Mouse (Mus musculus) liver (tissue): Measurements from ENCODE around the gene Pcsk6.
A peak's percentile ranks its signal among the peaks of the same experiment; 100 is the strongest.

Source experiments
- DNase-seq: peaks from one replicate; pipeline ENCODE4 v3.0.0-alpha.2; 2020; ENCODE audit warnings: mixed read lengths

Gene Pcsk6

GRCm38 (mm10) chr7:65945342-65945993 lies 83.9 kb downstream of the Pcsk6 start:
- no peak for DNase-seq

- DNase-seq, result no peak
Observed at GRCm38 (mm10) chr7:65946397-65946796, 84.9 kb downstream of the Pcsk6 start.

GRCm38 (mm10) chr7:65948891-65949290 lies 87.4 kb downstream of the Pcsk6 start:
- DNase-seq, result no peak

- no peak for DNase-seq
Observed at GRCm38 (mm10) chr7:65954583-65954982, 93.0 kb downstream of the Pcsk6 start.

GRCm38 (mm10) chr7:65955304-65956220 lies 94.0 kb downstream of the Pcsk6 start:
- no peak for DNase-seq

- DNase-seq, result no peak
Observed at GRCm38 (mm10) chr7:65957245-65957644, 95.7 kb downstream of the Pcsk6 start.

- DNase-seq, result peak; percentile 14
Observed at GRCm38 (mm10) chr7:65958105-65958504, 96.6 kb downstream of the Pcsk6 start.

- no peak for DNase-seq
Observed at GRCm38 (mm10) chr7:65959221-65959924, 97.8 kb downstream of the Pcsk6 start.

GRCm38 (mm10) chr7:65962611-65963010 lies 101.1 kb downstream of the Pcsk6 start:
- no peak for DNase-seq

GRCm38 (mm10) chr7:65964398-65964797 lies 102.9 kb downstream of the Pcsk6 start:
- no peak for DNase-seq

GRCm38 (mm10) chr7:65971301-65971700 lies 109.8 kb downstream of the Pcsk6 start:
- DNase-seq, result no peak

- DNase-seq, result no peak
Observed at GRCm38 (mm10) chr7:65977286-65977685, 115.8 kb downstream of the Pcsk6 start.

- no peak for DNase-seq
Observed at GRCm38 (mm10) chr7:65977977-65978376, 116.4 kb downstream of the Pcsk6 start.

- DNase-seq, result no peak
Observed at GRCm38 (mm10) chr7:65978996-65979823, 117.7 kb downstream of the Pcsk6 start.

- DNase-seq, result no peak
Observed at GRCm38 (mm10) chr7:65980000-65980399, 118.5 kb downstream of the Pcsk6 start.

- no peak for DNase-seq
Observed at GRCm38 (mm10) chr7:65982057-65982456, 120.5 kb downstream of the Pcsk6 start.

GRCm38 (mm10) chr7:65988249-65988648 lies 126.7 kb downstream of the Pcsk6 start:
- DNase-seq, result no peak

GRCm38 (mm10) chr7:65988709-65989108 lies 127.2 kb downstream of the Pcsk6 start:
- no peak for DNase-seq

GRCm38 (mm10) chr7:65992329-65992728 lies 130.8 kb downstream of the Pcsk6 start:
- no peak for DNase-seq

- no peak for DNase-seq
Observed at GRCm38 (mm10) chr7:65993410-65993809, 131.9 kb downstream of the Pcsk6 start.

GRCm38 (mm10) chr7:66001035-66001754 lies 139.7 kb downstream of the Pcsk6 start:
- DNase-seq, result no peak

GRCm38 (mm10) chr7:66001797-66002196 lies 140.3 kb downstream of the Pcsk6 start:
- no peak for DNase-seq
